Mouse (Mus musculus) R1 (cell line): ENCODE results near the gene Olfr1446.

Experiments used
- DNase-seq: peaks from one replicate; pipeline ENCODE4 v3.0.0-alpha.2; 2018; ENCODE audit warnings: low read depth, low spot score

The Olfr1446 gene

DNA sequence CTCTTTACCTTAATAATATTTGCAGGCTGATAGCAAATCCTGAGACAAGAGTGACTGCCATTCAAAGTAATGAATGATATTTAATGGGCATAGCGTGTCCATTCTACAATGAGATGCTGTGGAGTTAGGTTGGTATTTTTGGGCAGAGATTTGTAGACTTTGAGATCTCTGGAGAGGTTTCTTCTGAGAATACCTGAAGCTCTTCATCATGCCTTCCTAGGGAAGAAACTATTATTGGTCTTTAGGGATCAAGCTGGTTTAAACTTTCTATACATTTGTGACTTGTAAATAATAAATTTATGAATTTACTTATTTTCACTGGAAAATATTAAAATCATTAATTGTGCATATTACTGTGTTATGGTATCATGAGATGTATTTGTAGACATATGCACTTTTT is at the start of gene Olfr1446:
Gene Olfr1446, minus strand, starts transcription at position 101 of the 400 bp plus-strand sequence.
- no peak for DNase-seq

GRCm38 (mm10) chr19:12930540-12930939 is 37.2 kb upstream of the Olfr1446 start, which contains the start of gene Olfr1449:
TSS of gene Olfr1449 (plus strand) at chr19:12930840.
- DNase-seq, result no peak

DNA sequence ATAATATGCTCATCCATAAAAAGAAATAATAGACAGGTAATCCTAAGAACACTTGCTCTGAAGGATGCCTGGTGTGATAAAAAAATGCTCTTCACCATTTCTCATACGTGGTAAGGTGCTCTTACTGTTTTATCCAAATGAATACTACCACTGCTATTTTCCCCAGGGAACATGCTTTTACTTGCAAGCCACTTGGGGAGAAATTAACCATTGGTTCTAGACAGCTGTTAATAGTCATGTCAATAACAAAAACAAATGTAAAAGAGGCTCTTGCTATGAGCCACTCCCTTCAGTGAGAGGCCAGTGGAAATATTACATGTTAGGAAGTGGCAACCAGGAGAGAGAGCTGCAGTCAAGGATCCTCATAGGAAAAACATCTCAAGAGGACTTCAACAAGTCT is 31.0 kb upstream of the Olfr1446 start, which contains the start of gene Olfr1448:
Gene Olfr1448, minus strand, starts transcription at position 101 of the 400 bp plus-strand sequence.
- no peak for DNase-seq

- no peak for DNase-seq
These were observed 10.3 kb upstream of the Olfr1446 start, which contains the start of gene Olfr1447 for GRCm38 (mm10) chr19:12903643-12904042. TSS of gene Olfr1447 (minus strand) at chr19:12903743.

GRCm38 (mm10) chr19:12883555-12883954 is 9.8 kb downstream of the Olfr1446 start, which contains the start of gene Olfr1445:
TSS of gene Olfr1445 (plus strand) at chr19:12883855.
- DNase-seq, result no peak

DNA sequence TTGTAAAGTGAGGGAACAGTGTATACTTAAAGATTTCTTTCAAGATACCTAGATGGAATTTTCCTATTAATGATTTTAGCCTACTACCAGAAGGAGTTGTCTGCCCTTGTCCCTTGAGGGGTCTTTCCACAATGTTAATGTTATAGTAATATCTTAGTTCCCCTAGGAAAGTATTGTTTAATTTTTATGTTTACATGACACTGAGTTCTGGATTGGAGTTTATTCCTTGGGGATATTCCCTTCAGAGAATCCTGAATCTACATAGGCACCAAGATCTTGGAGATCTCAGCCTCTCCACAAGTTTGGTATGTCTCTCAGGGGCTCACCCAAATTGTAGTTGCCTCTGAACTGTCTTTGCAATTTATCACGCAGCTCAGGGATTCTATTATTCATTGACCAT is 36.3 kb downstream of the Olfr1446 start, which contains the start of gene Olfr1444:
Gene Olfr1444, plus strand, starts transcription at position 301 of the 400 bp plus-strand sequence.
- DNase-seq, result no peak

DNA sequence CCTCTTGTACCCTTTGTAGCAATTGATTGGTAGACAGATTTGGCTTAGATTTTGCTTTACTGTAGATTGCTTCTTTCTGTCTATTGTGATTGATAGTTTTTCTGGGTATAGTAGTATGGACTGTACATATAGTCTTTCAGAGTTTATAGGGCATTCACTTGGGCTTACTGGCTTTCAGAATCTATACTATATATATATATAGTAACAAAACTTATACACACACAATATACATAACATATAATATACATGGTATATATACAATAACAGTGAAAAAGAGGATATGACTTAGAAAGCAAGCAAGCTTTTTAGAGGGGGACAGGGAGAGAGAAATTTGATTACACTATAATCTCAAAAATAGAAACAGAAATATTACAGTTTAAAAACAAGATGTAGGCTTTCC is 46.9 kb downstream of the Olfr1446 start, which contains the start of gene Gm5244:
Gene Gm5244, plus strand, starts transcription at position 301 of the 400 bp plus-strand sequence.
- no peak for DNase-seq

GRCm38 (mm10) chr19:12838507-12838906 is 54.8 kb downstream of the Olfr1446 start:
- DNase-seq, result no peak
